Mouse (Mus musculus) ES-E14 (cell line): ENCODE measurements around the gene Mall.

Experiments used
- HCFC1 ChIP-seq: IDR thresholded peaks from 2 replicates; pipeline ENCODE4 v1.6.1; 2012; ENCODE audit warnings: low read length, inconsistent platforms, borderline replicate concordance; ENCODE audit not compliant: insufficient read depth
- ZC3H11A ChIP-seq: IDR thresholded peaks from 2 replicates; pipeline ENCODE4 v1.6.1; 2012; ENCODE audit warnings: low read depth, mild to moderate bottlenecking, inconsistent platforms, low read length, borderline replicate concordance

GRCm38 (mm10) chr2:127655419-127655818, 74.3 kb downstream of the Mall start:
- TF ChIP-seq HCFC1 (no peak), ZC3H11A (no peak)
